Mouse (Mus musculus): ENCODE results near the gene Cdc25b. TPM values are rescaled to one million over a fixed set of nuclear protein-coding genes. Genes with fewer than 3 reads are reported as not detected.
A peak's percentile ranks its signal among the peaks of the same experiment; 100 is the strongest.

Gene Cdc25b
- total RNA-seq, 1 experiment: 9.7 TPM

GRCm38 (mm10) chr2:131175945-131176309 is 10.8 kb upstream of the Cdc25b start:
- no peaks in the 10 kb centered on the region for H3K9me3 ChIP-seq (ENCODE audit: control insufficient read depth, insufficient read depth, low read depth, low read length)
- H3K4me3 ChIP-seq (ENCODE audit: insufficient read depth in 1 of 2, low read depth in 1 of 2, low read length in 2 of 2, poor library complexity in 1 of 2, severe bottlenecking in 1 of 2): no peak overlapping the region
- no peak for TF ChIP-seq CHD2 (IDR thresholded peaks at IDR 0.05; ENCODE audit: low read depth, low read length)
- no peak for TF ChIP-seq ZC3H11A (IDR thresholded peaks at IDR 0.05; ENCODE audit: borderline replicate concordance, low read depth, low read length)
- no peak for TF ChIP-seq MAFK (IDR thresholded peaks at IDR 0.05; ENCODE audit: insufficient read depth, low read depth, low read length)
- no peak for TF ChIP-seq ZNF384 (IDR thresholded peaks at IDR 0.05; ENCODE audit: low read depth, low read length)
- no peak for TF ChIP-seq HCFC1 (IDR thresholded peaks at IDR 0.05; ENCODE audit: borderline replicate concordance, insufficient read depth, low read length)
- no peak overlapping the region for H3K27ac ChIP-seq (ENCODE audit: insufficient read depth, low read depth, low read length, poor library complexity, severe bottlenecking)
- in situ Hi-C loops (cut with MboI; ENCODE audit: low sequenced_read_pairs in 2 of 2, unreplicated experiment in 2 of 2): no loop called here
- no peak for DNase-seq (ENCODE audit: low read depth, low spot score)
- H3K36me3 ChIP-seq (ENCODE audit: control insufficient read depth, insufficient read depth, low read length, poor library complexity, severe bottlenecking): no peaks in the 10 kb centered on the region; the same call in 1 of the 2 replicates
- H3K9ac ChIP-seq (ENCODE audit: insufficient read depth, low read depth, low read length, poor library complexity, severe bottlenecking): no peak overlapping the region
- H3K4me1 ChIP-seq (ENCODE audit: control insufficient read depth in 2 of 2, insufficient read depth in 2 of 2, low read length in 2 of 2, poor library complexity in 1 of 2): peaks cover 4 to 28% of the 10 kb centered on the region in 2 experiments

- no peak for DNase-seq (ENCODE audit: low read depth, low spot score)
- H3K4me1 ChIP-seq (ENCODE audit: control insufficient read depth in 2 of 2, insufficient read depth in 2 of 2, low read length in 2 of 2, poor library complexity in 1 of 2): peaks cover 4 to 28% of the 10 kb centered on the region in 2 experiments
- no peak for TF ChIP-seq CHD2 (IDR thresholded peaks at IDR 0.05; ENCODE audit: low read depth, low read length)
- TF ChIP-seq ZNF384 (IDR thresholded peaks at IDR 0.05; ENCODE audit: low read depth, low read length): no peak
- TF ChIP-seq HCFC1 (IDR thresholded peaks at IDR 0.05; ENCODE audit: borderline replicate concordance, insufficient read depth, low read length): no peak
- TF ChIP-seq ZC3H11A (IDR thresholded peaks at IDR 0.05; ENCODE audit: borderline replicate concordance, low read depth, low read length): no peak
- no peak for TF ChIP-seq MAFK (IDR thresholded peaks at IDR 0.05; ENCODE audit: insufficient read depth, low read depth, low read length)
- no peak overlapping the region for H3K4me3 ChIP-seq (ENCODE audit: insufficient read depth in 1 of 2, low read depth in 1 of 2, low read length in 2 of 2, poor library complexity in 1 of 2, severe bottlenecking in 1 of 2)
- no peak overlapping the region for H3K27ac ChIP-seq (ENCODE audit: insufficient read depth, low read depth, low read length, poor library complexity, severe bottlenecking)
- no peak overlapping the region for H3K9ac ChIP-seq (ENCODE audit: insufficient read depth, low read depth, low read length, poor library complexity, severe bottlenecking)
- in situ Hi-C loops (cut with MboI; ENCODE audit: low sequenced_read_pairs in 2 of 2, unreplicated experiment in 2 of 2): no loop called here
- H3K36me3 ChIP-seq (ENCODE audit: control insufficient read depth, insufficient read depth, low read length, poor library complexity, severe bottlenecking): no peaks in the 10 kb centered on the region; the same call in 1 of the 2 replicates
- H3K9me3 ChIP-seq (ENCODE audit: control insufficient read depth, insufficient read depth, low read depth, low read length): no peaks in the 10 kb centered on the region
These were observed 10.3 kb upstream of the Cdc25b start for GRCm38 (mm10) chr2:131176491-131176890.

GRCm38 (mm10) chr2:131177932-131178331 is 8.8 kb upstream of the Cdc25b start:
- DNase-seq (ENCODE audit: low read depth, low spot score): no peak
- in situ Hi-C loops (cut with MboI; ENCODE audit: low sequenced_read_pairs in 2 of 2, unreplicated experiment in 2 of 2): no loop called here
- no peak overlapping the region for H3K4me3 ChIP-seq (ENCODE audit: insufficient read depth in 1 of 2, low read depth in 1 of 2, low read length in 2 of 2, poor library complexity in 1 of 2, severe bottlenecking in 1 of 2)
- TF ChIP-seq ZC3H11A (IDR thresholded peaks at IDR 0.05; ENCODE audit: borderline replicate concordance, low read depth, low read length) (no peak), CHD2 (IDR thresholded peaks at IDR 0.05; ENCODE audit: low read depth, low read length) (no peak), HCFC1 (IDR thresholded peaks at IDR 0.05; ENCODE audit: borderline replicate concordance, insufficient read depth, low read length) (no peak), MAFK (IDR thresholded peaks at IDR 0.05; ENCODE audit: insufficient read depth, low read depth, low read length) (no peak), ZNF384 (IDR thresholded peaks at IDR 0.05; ENCODE audit: low read depth, low read length) (no peak)
- H3K9me3 ChIP-seq (ENCODE audit: control insufficient read depth, insufficient read depth, low read depth, low read length): no peaks in the 10 kb centered on the region
- H3K36me3 ChIP-seq (ENCODE audit: control insufficient read depth, insufficient read depth, low read length, poor library complexity, severe bottlenecking): no peaks in the 10 kb centered on the region; the same call in 1 of the 2 replicates
- no peak overlapping the region for H3K9ac ChIP-seq (ENCODE audit: insufficient read depth, low read depth, low read length, poor library complexity, severe bottlenecking)
- peaks cover 4 to 23% of the 10 kb centered on the region in 2 experiments for H3K4me1 ChIP-seq (ENCODE audit: control insufficient read depth in 2 of 2, insufficient read depth in 2 of 2, low read length in 2 of 2, poor library complexity in 1 of 2)
- H3K27ac ChIP-seq (ENCODE audit: insufficient read depth, low read depth, low read length, poor library complexity, severe bottlenecking): no peak overlapping the region

GRCm38 (mm10) chr2:131178828-131179245 is 7.9 kb upstream of the Cdc25b start:
- Histone ChIP-seq H3K9me3 (ENCODE audit: control insufficient read depth, insufficient read depth, low read depth, low read length) (no peaks in the 10 kb centered on the region), H3K36me3 (ENCODE audit: control insufficient read depth, insufficient read depth, low read length, poor library complexity, severe bottlenecking) (no peaks in the 10 kb centered on the region; the same call in 1 of the 2 replicates), H3K4me3 (ENCODE audit: insufficient read depth in 1 of 2, low read depth in 1 of 2, low read length in 2 of 2, poor library complexity in 1 of 2, severe bottlenecking in 1 of 2) (peak overlapping the region; percentile 75 to 92), H3K27ac (ENCODE audit: insufficient read depth, low read depth, low read length, poor library complexity, severe bottlenecking) (no peak overlapping the region), H3K9ac (ENCODE audit: insufficient read depth, low read depth, low read length, poor library complexity, severe bottlenecking) (peak overlapping the region; percentile 85), H3K4me1 (ENCODE audit: control insufficient read depth in 2 of 2, insufficient read depth in 2 of 2, low read length in 2 of 2, poor library complexity in 1 of 2) (peaks cover 4 to 23% of the 10 kb centered on the region in 2 experiments)
- DNase-seq (ENCODE audit: low read depth, low spot score): no peak
- TF ChIP-seq ZNF384 (IDR thresholded peaks at IDR 0.05; ENCODE audit: low read depth, low read length) (no peak), CHD2 (IDR thresholded peaks at IDR 0.05; ENCODE audit: low read depth, low read length) (no peak), HCFC1 (IDR thresholded peaks at IDR 0.05; ENCODE audit: borderline replicate concordance, insufficient read depth, low read length) (no peak), MAFK (IDR thresholded peaks at IDR 0.05; ENCODE audit: insufficient read depth, low read depth, low read length) (no peak), ZC3H11A (IDR thresholded peaks at IDR 0.05; ENCODE audit: borderline replicate concordance, low read depth, low read length) (no peak)
- in situ Hi-C loops (cut with MboI; ENCODE audit: low sequenced_read_pairs in 2 of 2, unreplicated experiment in 2 of 2): no loop called here

Data from ES-E14 (cell line).